Mouse (Mus musculus): ENCODE data around the gene Efcab2. TPM values are rescaled to one million over a fixed set of nuclear protein-coding genes. Genes with fewer than 3 reads are reported as not detected.

Efcab2 gene
- 6.3 TPM for polyA plus RNA-seq (2017; shearing (Covaris generic))

DNA sequence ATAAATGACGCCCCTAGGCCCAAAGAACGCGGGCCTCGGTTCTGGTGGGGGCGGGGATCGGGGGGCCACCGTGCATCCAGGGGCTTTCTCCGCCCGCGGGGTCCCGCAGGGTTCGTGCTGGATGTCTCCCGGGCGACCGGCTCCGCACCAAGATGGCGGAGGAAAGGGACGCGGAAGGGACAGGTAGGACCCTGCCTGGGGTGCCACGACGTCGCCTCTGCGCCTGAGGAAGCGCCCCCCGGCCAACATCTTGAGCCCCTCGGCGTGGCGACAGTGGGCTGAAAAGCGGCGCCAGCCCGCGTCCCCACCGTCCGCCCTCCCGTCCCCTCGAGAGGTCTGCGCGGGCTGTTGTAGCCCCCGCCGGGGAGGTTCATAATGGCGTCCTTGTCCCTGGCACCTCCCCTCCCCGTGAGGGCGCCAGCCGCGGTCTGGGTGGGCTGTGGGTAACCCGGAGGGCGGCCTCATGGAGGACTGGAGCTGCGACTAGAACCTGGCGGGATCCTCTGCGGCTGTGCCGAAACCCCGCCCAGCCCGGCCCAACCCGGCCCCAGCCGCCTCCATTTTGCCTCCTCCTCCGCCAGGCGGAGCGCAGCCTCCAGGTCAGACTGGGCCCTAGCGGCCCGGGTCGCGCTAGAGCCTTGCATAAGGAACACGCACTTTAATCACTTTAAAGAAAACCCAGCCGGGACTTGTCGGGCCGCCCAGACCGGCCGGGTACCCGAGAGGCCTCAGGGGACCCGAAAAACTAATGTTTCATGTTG lies at the start of gene Efcab2:
Gene Efcab2, plus strand, starts transcription at position 135 of the 761 bp plus-strand sequence.

DNA sequence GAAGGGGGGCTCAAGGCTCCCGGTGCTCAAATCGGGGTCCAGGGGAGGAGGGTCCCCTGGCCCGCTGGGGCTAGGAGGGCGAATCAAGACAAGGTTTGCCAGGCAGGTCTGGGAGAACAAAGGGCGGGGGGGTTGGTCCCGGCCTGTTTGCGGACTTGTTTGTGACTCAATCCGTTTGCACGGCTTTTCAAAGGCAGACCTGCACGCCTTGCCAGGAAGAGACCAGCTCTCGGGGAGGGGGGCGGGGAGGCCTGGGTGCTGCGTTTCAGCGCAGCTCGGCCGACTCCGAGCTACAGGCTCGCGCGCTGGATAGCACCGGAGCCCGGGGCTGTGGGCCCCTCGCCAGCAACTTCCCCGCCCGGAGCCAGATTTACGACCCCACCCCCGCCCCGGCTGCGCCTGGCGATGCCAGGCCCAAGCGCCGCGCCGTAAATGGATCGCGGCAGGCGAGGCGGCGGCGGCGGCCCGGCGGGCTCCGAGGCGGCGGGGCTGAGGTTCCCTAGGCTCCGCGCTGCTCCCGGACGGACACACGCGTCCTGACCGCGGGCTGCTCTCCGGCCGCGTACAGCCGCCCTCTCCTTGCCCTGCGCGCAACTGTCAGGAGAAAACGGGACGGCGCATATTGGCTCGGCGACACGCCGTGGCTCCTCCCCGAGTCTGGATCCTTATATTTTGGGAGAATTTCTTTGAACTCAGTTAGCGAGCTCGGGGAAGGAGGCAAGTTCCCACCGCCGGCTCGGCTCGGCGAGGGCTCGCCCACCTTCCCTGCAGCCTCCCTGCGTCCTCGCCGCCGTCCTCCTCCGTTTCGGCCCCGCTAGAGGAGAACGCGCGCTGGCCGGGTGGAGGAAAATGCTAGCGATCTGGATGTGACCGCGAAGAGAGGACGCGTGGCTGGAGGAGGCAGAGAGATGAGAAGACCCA lies 122.8 kb downstream of the Efcab2 start, which contains the start of gene Kif26b:
Gene Kif26b, plus strand, starts transcription at position 695 of the 921 bp plus-strand sequence.

Other genes with a start within 250 kb of the Efcab2 start
- 12.0 TPM for gene Desi2, start 218.7 kb upstream of the Efcab2 start, polyA plus RNA-seq (2017; shearing (Covaris generic))
- gene Cox20, start 87.0 kb upstream of the Efcab2 start, polyA plus RNA-seq (2017; shearing (Covaris generic)) = 192 TPM
- 181 TPM for gene Hnrnpu, start 68.3 kb upstream of the Efcab2 start, polyA plus RNA-seq (2017; shearing (Covaris generic))
- gene Kif26b, start 123.0 kb downstream of the Efcab2 start, polyA plus RNA-seq (2017; shearing (Covaris generic)) = not detected

All from activated CD4-positive, CD25-positive, alpha-beta regulatory T cell, adult 9 weeks (primary cell).